ENCODE assay signal across 8 mouse cellular contexts in the genomic region with DNA sequence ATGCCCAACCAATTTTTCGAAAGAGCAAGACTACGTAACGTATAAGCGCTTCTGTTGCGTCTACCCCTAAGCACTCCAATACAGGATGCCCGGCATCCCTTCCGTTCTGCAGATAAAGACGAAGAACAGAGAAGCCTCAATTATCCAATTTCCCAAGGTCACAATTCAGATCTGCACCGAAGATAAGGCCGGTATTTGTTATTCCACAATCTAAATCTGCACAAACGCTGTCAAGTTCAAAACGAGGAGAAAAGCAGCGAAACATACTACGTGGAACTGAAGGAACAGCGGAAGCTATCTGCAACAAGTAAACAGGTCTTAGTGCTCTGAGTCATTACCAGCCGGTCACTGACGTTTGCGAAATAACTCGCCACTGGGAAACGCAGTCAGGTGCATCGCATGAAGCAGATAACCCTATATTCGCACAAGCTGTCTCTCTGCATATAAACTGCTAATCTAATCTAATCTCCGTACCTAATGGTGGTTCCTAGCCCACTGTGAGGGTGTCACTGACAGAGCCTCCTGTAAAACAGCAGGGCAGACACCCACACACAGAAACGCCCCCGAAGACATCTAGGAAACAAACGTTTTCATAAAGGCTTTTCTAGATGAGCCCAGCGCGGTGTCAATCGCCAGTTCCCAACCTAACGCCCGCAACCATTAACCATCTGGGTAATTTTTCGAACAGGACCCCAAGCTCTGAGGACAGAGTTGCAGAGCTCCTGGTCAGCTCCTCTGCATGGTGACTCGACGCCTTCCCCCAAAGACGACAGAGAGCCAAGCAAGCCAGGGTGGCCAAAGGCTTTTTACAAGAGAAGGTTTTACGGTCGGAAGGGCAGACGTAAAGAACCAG. TPM values are rescaled to one million over a fixed set of nuclear protein-coding genes. Genes with fewer than 3 reads are reported as not detected.
DNase-seq lines count a peak whose midpoint lies in the region; ATAC-seq and TF ChIP-seq lines count a peak whose summit lies in the region.

No protein-coding gene starts in this region.

- H3K27me3 ChIP-seq in kidney, adult 2 months (replicated peaks; ENCODE audit: control insufficient read depth, insufficient read depth, low read length) = no peaks in the 10 kb centered on the region
- no peaks in the 10 kb centered on the region for H3K27me3 ChIP-seq in stomach, embryonic 15.5 days (replicated peaks)

- peak overlapping the region; percentile 88 for H3K9ac ChIP-seq in stomach, embryonic 15.5 days

- peak; percentile 56 for ATAC-seq in megakaryocyte, adult 5-6 weeks (ENCODE audit: poor library complexity, severe bottlenecking)
- no peak for ATAC-seq in stomach, embryonic 15.5 days (ENCODE audit: insufficient read depth, low FRiP score, low read depth)

- TF ChIP-seq POLR2A in kidney, adult 2 months (IDR thresholded peaks at IDR 0.05; ENCODE audit: low read depth, low read length) = no peak

- WGBS in kidney, adult 2 months = 19% methylated on average over 38 of the region's 38 CpGs
- WGBS in stomach, embryonic 15.5 days = 22% methylated on average over 37 of the region's 38 CpGs

- peaks cover 7% of the 10 kb centered on the region; the same call in 1 of the 2 replicates for H3K4me1 ChIP-seq in kidney, adult 2 months (ENCODE audit: control insufficient read depth, insufficient read depth, low read length)
- H3K4me1 ChIP-seq in stomach, embryonic 15.5 days = peaks cover 14% of the 10 kb centered on the region; the same call in 1 of the 2 replicates

- peak; percentile 84 for DNase-seq in heart, adult 11 months
- no peak for DNase-seq in heart, postnatal 14 days
- peak; percentile 78 for DNase-seq in MN1 (ENCODE audit: low spot score)
- DNase-seq in fibroblast of lung, adult 2 months (ENCODE audit: low read depth) = peak; percentile 46
- DNase-seq in kidney, adult 2 months = peak; percentile 28
- DNase-seq in right cerebral cortex, adult 18-20 months = no peak

- H3K9me3 ChIP-seq in stomach, embryonic 15.5 days = no peaks in the 10 kb centered on the region

- H3K4me3 ChIP-seq in kidney, adult 2 months (ENCODE audit: insufficient read depth, low read depth, low read length) = peak overlapping the region; percentile 58
- peak overlapping the region; percentile 100 for H3K4me3 ChIP-seq in stomach, embryonic 15.5 days (replicated peaks)

- no peak for TF ChIP-seq CTCF in kidney, adult 2 months (conservative IDR thresholded peaks at IDR 0.05; ENCODE audit: insufficient read depth, insufficient read length, low read depth, low read length)

- H3K27ac ChIP-seq in kidney, adult 2 months (ENCODE audit: insufficient read depth, low read depth, low read length) = peak overlapping the region; percentile 14; the same call in 1 of the 2 replicates
- peak overlapping the region; percentile 61; the same call in 1 of the 2 replicates for H3K27ac ChIP-seq in stomach, embryonic 15.5 days

- H3K4me2 ChIP-seq in stomach, embryonic 15.5 days = peak overlapping the region; percentile 75

- intact Hi-C loops in heart, postnatal 14 days (cut with DNase I) = loop anchor here (5.0 kb wide), 1 partner anchor 62 kb away; no protein-coding TSS in a partner anchor

- H3K36me3 ChIP-seq in kidney, adult 2 months (ENCODE audit: control insufficient read depth, insufficient read depth, low read length) = no peaks in the 10 kb centered on the region
- no peaks in the 10 kb centered on the region for H3K36me3 ChIP-seq in stomach, embryonic 15.5 days

RNA-seq across cellular contexts. Expression of a gene that starts 0.8 kb away (rescaled TPM):
- total RNA-seq in heart, postnatal 14 days (2021) = 10 to 100 TPM; 43.2 to 46.0 TPM
- 7.9 and 13.1 TPM in 2 replicates for polyA plus RNA-seq in kidney, adult 2 months (2012; rRNA removed)
- total RNA-seq in megakaryocyte, adult 5-6 weeks (2015) = 57.4 and 60.6 TPM in 2 replicates
- total RNA-seq in megakaryocyte, adult 5-6 weeks (2017) = 30.3 and 54.2 TPM in 2 replicates
- polyA plus RNA-seq in stomach, embryonic 15.5 days (2015; fragmentation: Nextera tagmentation; extraction: Ambion mirVana) = 51.5 and 65.2 TPM in 2 replicates

Comparison
In these comparisons a context has a peak if more than half of its experiments do, and no peak if none do; other contexts are left out.
1. DNase-seq: peak in heart, adult 11 months (single experiment), MN1 (single experiment), fibroblast of lung, adult 2 months (single experiment) and kidney, adult 2 months (single experiment); none in heart, postnatal 14 days (0 of 2) and right cerebral cortex, adult 18-20 months (single experiment).